Mouse (Mus musculus): ENCODE measurements at regions not wholly inside any gene's neighbourhood (a gene's known extent, or its start where the extent isn't known, plus 50 kb on each side); places are given as distances from the start of the nearest gene placed in this dataset.

GRCm38 (mm10) chr11:63299712-63300581, 171.2 kb downstream of the Pmp22 start:
- 24% methylated on average over 14 of the region's 14 CpGs for WGBS
- ATAC-seq (ENCODE audit: low FRiP score) = no peak
- H3K9ac ChIP-seq (ENCODE audit: low read length) = no peak overlapping the region
- H3K4me1 ChIP-seq (ENCODE audit: control insufficient read depth, insufficient read depth, low read length) = peaks cover 10% of the 10 kb centered on the region
- no peaks in the 10 kb centered on the region for H3K36me3 ChIP-seq (ENCODE audit: control insufficient read depth, insufficient read depth, low read length)
- H3K4me3 ChIP-seq (ENCODE audit: low read depth, low read length) = no peak overlapping the region
- no peaks in the 10 kb centered on the region for H3K9me3 ChIP-seq (ENCODE audit: control insufficient read depth, low read length)
- peak; percentile 86 for DNase-seq (ENCODE audit: low spot score, missing footprints)
- no peak overlapping the region for H3K27ac ChIP-seq (ENCODE audit: low read depth, low read length)
- H3K27me3 ChIP-seq (ENCODE audit: control insufficient read depth, insufficient read depth, low read length) = no peaks in the 10 kb centered on the region
- H3K4me2 ChIP-seq = no peak overlapping the region

- H3K4me3 ChIP-seq (ENCODE audit: low read depth, low read length) = no peak overlapping the region
- WGBS = 63% methylated on average over 4 of the region's 4 CpGs
- H3K9me3 ChIP-seq (ENCODE audit: control insufficient read depth, low read length) = no peaks in the 10 kb centered on the region
- no peak overlapping the region for H3K27ac ChIP-seq (ENCODE audit: low read depth, low read length)
- 0 out of 2 replicates have a peak, but pooled peaks cover 2% of the 10 kb centered on the region for H3K4me1 ChIP-seq (ENCODE audit: control insufficient read depth, insufficient read depth, low read length)
- no peaks in the 10 kb centered on the region for H3K36me3 ChIP-seq (ENCODE audit: control insufficient read depth, insufficient read depth, low read length)
- H3K9ac ChIP-seq (ENCODE audit: low read length) = no peak overlapping the region
- ATAC-seq (ENCODE audit: low FRiP score) (peak; percentile 65), DNase-seq (ENCODE audit: low spot score, missing footprints) (peak; percentile 88)
- H3K27me3 ChIP-seq (ENCODE audit: control insufficient read depth, insufficient read depth, low read length) = no peaks in the 10 kb centered on the region; the same call in 1 of the 2 replicates
- H3K4me2 ChIP-seq = no peak overlapping the region
Observed at GRCm38 (mm10) chr11:63325166-63325565, 196.4 kb downstream of the Pmp22 start.

GRCm38 (mm10) chr11:63326864-63327263, 198.1 kb downstream of the Pmp22 start:
- ATAC-seq (ENCODE audit: low FRiP score) = no peak
- Histone ChIP-seq H3K27ac (ENCODE audit: low read depth, low read length) (no peak overlapping the region), H3K4me3 (ENCODE audit: low read depth, low read length) (no peak overlapping the region), H3K4me1 (ENCODE audit: control insufficient read depth, insufficient read depth, low read length) (0 out of 2 replicates have a peak, but pooled peaks cover 2% of the 10 kb centered on the region), H3K36me3 (ENCODE audit: control insufficient read depth, insufficient read depth, low read length) (no peaks in the 10 kb centered on the region), H3K9ac (ENCODE audit: low read length) (no peak overlapping the region), H3K27me3 (ENCODE audit: control insufficient read depth, insufficient read depth, low read length) (no peaks in the 10 kb centered on the region; the same call in 1 of the 2 replicates), H3K4me2 (no peak overlapping the region), H3K9me3 (ENCODE audit: control insufficient read depth, low read length) (no peaks in the 10 kb centered on the region)
- DNase-seq (ENCODE audit: low spot score, missing footprints) = peak; percentile 72
- 76% methylated on average over 5 of the region's 5 CpGs for WGBS

- H3K4me1 ChIP-seq (ENCODE audit: control insufficient read depth, insufficient read depth, low read length) = no peaks in the 10 kb centered on the region
- H3K4me3 ChIP-seq (ENCODE audit: low read depth, low read length) = no peak overlapping the region
- no peaks in the 10 kb centered on the region for H3K36me3 ChIP-seq (ENCODE audit: control insufficient read depth, insufficient read depth, low read length)
- H3K4me2 ChIP-seq = no peak overlapping the region
- no peaks in the 10 kb centered on the region for H3K27me3 ChIP-seq (ENCODE audit: control insufficient read depth, insufficient read depth, low read length)
- ATAC-seq (ENCODE audit: low FRiP score) (no peak), DNase-seq (ENCODE audit: low spot score, missing footprints) (no peak)
- H3K9me3 ChIP-seq (ENCODE audit: control insufficient read depth, low read length) = no peaks in the 10 kb centered on the region
- 81% methylated on average over 9 of the region's 9 CpGs for WGBS
- no peak overlapping the region for H3K9ac ChIP-seq (ENCODE audit: low read length)
- no peak overlapping the region for H3K27ac ChIP-seq (ENCODE audit: low read depth, low read length)
Observed at GRCm38 (mm10) chr11:63337503-63337902, 208.7 kb downstream of the Pmp22 start.

GRCm38 (mm10) chr11:63338277-63338676, 209.5 kb downstream of the Pmp22 start:
- Histone ChIP-seq H3K27ac (ENCODE audit: low read depth, low read length) (no peak overlapping the region), H3K9me3 (ENCODE audit: control insufficient read depth, low read length) (no peaks in the 10 kb centered on the region), H3K27me3 (ENCODE audit: control insufficient read depth, insufficient read depth, low read length) (no peaks in the 10 kb centered on the region), H3K4me3 (ENCODE audit: low read depth, low read length) (no peak overlapping the region), H3K4me2 (no peak overlapping the region), H3K9ac (ENCODE audit: low read length) (no peak overlapping the region), H3K4me1 (ENCODE audit: control insufficient read depth, insufficient read depth, low read length) (no peaks in the 10 kb centered on the region), H3K36me3 (ENCODE audit: control insufficient read depth, insufficient read depth, low read length) (no peaks in the 10 kb centered on the region)
- DNase-seq (ENCODE audit: low spot score, missing footprints) (no peak), ATAC-seq (ENCODE audit: low FRiP score) (no peak)
- 100% methylated on average over 1 of the region's 1 CpGs for WGBS

GRCm38 (mm10) chr11:63345653-63346052, 216.9 kb downstream of the Pmp22 start:
- no peak overlapping the region for H3K27ac ChIP-seq (ENCODE audit: low read depth, low read length)
- H3K9ac ChIP-seq (ENCODE audit: low read length) = no peak overlapping the region
- no peak overlapping the region for H3K4me3 ChIP-seq (ENCODE audit: low read depth, low read length)
- peaks cover 8% of the 10 kb centered on the region for H3K4me1 ChIP-seq (ENCODE audit: control insufficient read depth, insufficient read depth, low read length)
- WGBS = 88% methylated on average over 4 of the region's 4 CpGs
- ATAC-seq (ENCODE audit: low FRiP score) = no peak
- H3K4me2 ChIP-seq = no peak overlapping the region
- H3K9me3 ChIP-seq (ENCODE audit: control insufficient read depth, low read length) = no peaks in the 10 kb centered on the region
- no peaks in the 10 kb centered on the region for H3K36me3 ChIP-seq (ENCODE audit: control insufficient read depth, insufficient read depth, low read length)
- DNase-seq (ENCODE audit: low spot score, missing footprints) = no peak
- H3K27me3 ChIP-seq (ENCODE audit: control insufficient read depth, insufficient read depth, low read length) = no peaks in the 10 kb centered on the region

- Histone ChIP-seq H3K4me2 (no peak overlapping the region), H3K27me3 (ENCODE audit: control insufficient read depth, insufficient read depth, low read length) (no peaks in the 10 kb centered on the region), H3K27ac (ENCODE audit: low read depth, low read length) (no peak overlapping the region), H3K9me3 (ENCODE audit: control insufficient read depth, low read length) (no peaks in the 10 kb centered on the region), H3K9ac (ENCODE audit: low read length) (no peak overlapping the region), H3K4me3 (ENCODE audit: low read depth, low read length) (no peak overlapping the region), H3K4me1 (ENCODE audit: control insufficient read depth, insufficient read depth, low read length) (peaks cover 9% of the 10 kb centered on the region), H3K36me3 (ENCODE audit: control insufficient read depth, insufficient read depth, low read length) (no peaks in the 10 kb centered on the region)
- ATAC-seq (ENCODE audit: low FRiP score) (no peak), DNase-seq (ENCODE audit: low spot score, missing footprints) (no peak)
- 33% methylated on average over 7 of the region's 7 CpGs for WGBS
Observed at GRCm38 (mm10) chr11:63350123-63350696, 221.4 kb downstream of the Pmp22 start.

- Histone ChIP-seq H3K36me3 (ENCODE audit: control insufficient read depth, insufficient read depth, low read length) (no peaks in the 10 kb centered on the region), H3K4me3 (ENCODE audit: low read depth, low read length) (no peak overlapping the region), H3K4me2 (no peak overlapping the region), H3K9ac (ENCODE audit: low read length) (no peak overlapping the region), H3K4me1 (ENCODE audit: control insufficient read depth, insufficient read depth, low read length) (peaks cover 9% of the 10 kb centered on the region), H3K27ac (ENCODE audit: low read depth, low read length) (no peak overlapping the region), H3K9me3 (ENCODE audit: control insufficient read depth, low read length) (no peaks in the 10 kb centered on the region), H3K27me3 (ENCODE audit: control insufficient read depth, insufficient read depth, low read length) (no peaks in the 10 kb centered on the region)
- ATAC-seq (ENCODE audit: low FRiP score) (no peak), DNase-seq (ENCODE audit: low spot score, missing footprints) (no peak)
- 94% methylated on average over 8 of the region's 8 CpGs for WGBS
Observed at GRCm38 (mm10) chr11:63351999-63352398, 223.2 kb downstream of the Pmp22 start.

- H3K9me3 ChIP-seq (ENCODE audit: control insufficient read depth, low read length) = no peaks in the 10 kb centered on the region
- DNase-seq (ENCODE audit: low spot score, missing footprints) (no peak), ATAC-seq (ENCODE audit: low FRiP score) (no peak)
- H3K9ac ChIP-seq (ENCODE audit: low read length) = no peak overlapping the region
- 95% methylated on average over 3 of the region's 3 CpGs for WGBS
- H3K36me3 ChIP-seq (ENCODE audit: control insufficient read depth, insufficient read depth, low read length) = no peaks in the 10 kb centered on the region
- H3K27ac ChIP-seq (ENCODE audit: low read depth, low read length) = no peak overlapping the region
- H3K27me3 ChIP-seq (ENCODE audit: control insufficient read depth, insufficient read depth, low read length) = no peaks in the 10 kb centered on the region
- peaks cover 9% of the 10 kb centered on the region for H3K4me1 ChIP-seq (ENCODE audit: control insufficient read depth, insufficient read depth, low read length)
- H3K4me2 ChIP-seq = no peak overlapping the region
- H3K4me3 ChIP-seq (ENCODE audit: low read depth, low read length) = no peak overlapping the region
Observed at GRCm38 (mm10) chr11:63352990-63353389, 224.2 kb downstream of the Pmp22 start.
